Mouse (Mus musculus): ENCODE measurements around the gene Gm20489. TPM values are rescaled to one million over a fixed set of nuclear protein-coding genes. Genes with fewer than 3 reads are reported as not detected.

The Gm20489 gene
- polyA plus RNA-seq, 1 experiment from 2014 or later: not detected

DNA sequence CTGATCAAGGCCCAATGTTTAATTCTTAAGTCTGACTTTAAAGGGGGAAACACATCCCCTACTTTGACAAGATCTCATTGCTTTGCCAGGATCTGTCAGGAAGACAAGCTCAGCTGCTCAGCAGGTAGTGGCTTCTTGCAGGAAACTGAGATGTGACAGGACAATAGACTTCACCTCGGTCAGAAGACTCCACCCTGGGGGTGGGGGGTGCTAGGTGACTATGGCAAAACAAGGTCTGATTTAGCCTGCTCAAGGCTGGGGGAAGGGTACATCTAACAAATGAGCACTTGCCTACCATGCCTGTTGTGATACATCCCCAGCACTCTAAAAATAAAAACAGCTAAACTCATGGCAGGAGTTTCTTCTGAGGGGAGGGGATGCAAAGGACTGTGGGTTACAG lies 23.8 kb downstream of the Gm20489 start:
- Histone ChIP-seq H3K27ac (ENCODE audit: low read depth, low read length) (no peak overlapping the region), H3K9ac (ENCODE audit: low read length) (no peak overlapping the region), H3K27me3 (replicated peaks; ENCODE audit: control insufficient read depth, insufficient read depth, low read length) (no peaks in the 10 kb centered on the region), H3K9me3 (replicated peaks; ENCODE audit: control insufficient read depth, low read length) (no peaks in the 10 kb centered on the region), H3K4me1 (ENCODE audit: control insufficient read depth, insufficient read depth, low read length) (no peaks in the 10 kb centered on the region), H3K4me2 (ENCODE audit: low read length) (no peak overlapping the region), H3K36me3 (ENCODE audit: control insufficient read depth, insufficient read depth, low read length) (no peaks in the 10 kb centered on the region), H3K4me3 (ENCODE audit: low read depth, low read length) (no peak overlapping the region)
- DNase-seq (ENCODE audit: low spot score): no peak
- no peak for ATAC-seq
- 38% methylated on average over 1 of the region's 1 CpGs for WGBS

DNA sequence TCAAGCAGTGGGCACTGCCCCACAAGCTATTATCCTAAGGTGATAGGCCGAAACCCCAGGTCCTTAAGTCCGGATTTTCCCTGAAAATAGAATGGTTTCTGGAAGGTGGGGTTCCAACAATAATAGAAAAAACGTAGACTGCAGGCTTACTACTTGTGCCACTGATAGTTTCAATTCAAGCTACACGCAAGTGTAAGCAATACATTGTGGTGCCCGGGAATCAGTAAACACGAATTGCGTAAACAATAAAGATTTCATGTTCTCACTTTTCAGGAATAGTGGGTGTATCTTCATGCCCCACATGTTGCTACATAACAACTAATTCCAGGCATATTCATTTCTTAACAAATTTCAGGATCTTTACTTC lies 46.0 kb downstream of the Gm20489 start:
- Histone ChIP-seq H3K36me3 (ENCODE audit: control insufficient read depth, insufficient read depth, low read length) (no peaks in the 10 kb centered on the region), H3K4me2 (ENCODE audit: low read length) (peak overlapping the region; percentile 45), H3K27ac (ENCODE audit: low read depth, low read length) (peak overlapping the region; percentile 52; the same call in 1 of the 2 replicates), H3K9ac (ENCODE audit: low read length) (peak overlapping the region; percentile 35; the same call in 1 of the 2 replicates), H3K9me3 (replicated peaks; ENCODE audit: control insufficient read depth, low read length) (no peaks in the 10 kb centered on the region), H3K4me3 (ENCODE audit: low read depth, low read length) (peak overlapping the region; percentile 49), H3K4me1 (ENCODE audit: control insufficient read depth, insufficient read depth, low read length) (peaks cover 3% of the 10 kb centered on the region; the same call in 1 of the 2 replicates), H3K27me3 (replicated peaks; ENCODE audit: control insufficient read depth, insufficient read depth, low read length) (no peaks in the 10 kb centered on the region)
- ATAC-seq (no peak), DNase-seq (ENCODE audit: low spot score) (no peak)
- WGBS: 38% methylated on average over 7 of the region's 7 CpGs

GRCm38 (mm10) chrX:101221834-101222795 lies 46.7 kb downstream of the Gm20489 start, which contains the start of gene Snx12:
Gene Snx12 (minus strand): TSS chrX:101222563.
- Histone ChIP-seq H3K9ac (ENCODE audit: low read length) (peak within 1 kb of the TSS; percentile 68), H3K4me3 (ENCODE audit: low read depth, low read length) (peak within 1 kb of the TSS; percentile 49), H3K36me3 (ENCODE audit: control insufficient read depth, insufficient read depth, low read length) (no peaks in the 10 kb centered on the region), H3K9me3 (replicated peaks; ENCODE audit: control insufficient read depth, low read length) (no peaks in the 10 kb centered on the region), H3K27me3 (replicated peaks; ENCODE audit: control insufficient read depth, insufficient read depth, low read length) (no peaks in the 10 kb centered on the region), H3K27ac (ENCODE audit: low read depth, low read length) (peak within 1 kb of the TSS; percentile 62), H3K4me1 (ENCODE audit: control insufficient read depth, insufficient read depth, low read length) (peaks cover 3% of the 10 kb centered on the region; the same call in 1 of the 2 replicates), H3K4me2 (ENCODE audit: low read length) (peak within 1 kb of the TSS; percentile 58)
- ATAC-seq: peak; percentile 96
- WGBS: 28% methylated on average over 55 of the region's 55 CpGs
- DNase-seq (ENCODE audit: low spot score): peak; percentile 95

Other genes with a start within 250 kb of the Gm20489 start
- 0.06 TPM in 1 of 2 replicates, not detected in the other for gene Tex11, start 209.4 kb downstream of the Gm20489 start, polyA plus RNA-seq (2014; fragmentation: Nextera tagmentation; extraction: Ambion mirVana)
- gene Slc7a3, start 183.0 kb downstream of the Gm20489 start, polyA plus RNA-seq (2014; fragmentation: Nextera tagmentation; extraction: Ambion mirVana): 1.9 and 2.2 TPM in 2 replicates
- gene Snx12, start 46.5 kb downstream of the Gm20489 start, polyA plus RNA-seq (2014; fragmentation: Nextera tagmentation; extraction: Ambion mirVana): 45.8 and 54.4 TPM in 2 replicates
- 1.0 and 1.2 TPM in 2 replicates for gene Foxo4, start 14.5 kb downstream of the Gm20489 start, polyA plus RNA-seq (2014; fragmentation: Nextera tagmentation; extraction: Ambion mirVana)
- gene Gm614, start 5.0 kb downstream of the Gm20489 start, polyA plus RNA-seq (2014; fragmentation: Nextera tagmentation; extraction: Ambion mirVana): not detected in 2 replicates
- gene Il2rg, start 768 bp downstream of the Gm20489 start, polyA plus RNA-seq (2014; fragmentation: Nextera tagmentation; extraction: Ambion mirVana): 6.2 and 6.5 TPM in 2 replicates
- gene Med12, start 5.0 kb upstream of the Gm20489 start, polyA plus RNA-seq (2014; fragmentation: Nextera tagmentation; extraction: Ambion mirVana): 24.7 and 25.0 TPM in 2 replicates
- 55.3 and 75.0 TPM in 2 replicates for gene Nlgn3, start 30.1 kb upstream of the Gm20489 start, polyA plus RNA-seq (2014; fragmentation: Nextera tagmentation; extraction: Ambion mirVana)
- 0.25 and 0.37 TPM in 2 replicates for gene Gjb1, start 107.4 kb upstream of the Gm20489 start, polyA plus RNA-seq (2014; fragmentation: Nextera tagmentation; extraction: Ambion mirVana)
- gene Zmym3, start 151.8 kb upstream of the Gm20489 start, polyA plus RNA-seq (2014; fragmentation: Nextera tagmentation; extraction: Ambion mirVana): 44.4 and 53.4 TPM in 2 replicates
- gene Nono, start 160.3 kb upstream of the Gm20489 start, polyA plus RNA-seq (2014; fragmentation: Nextera tagmentation; extraction: Ambion mirVana): 433 and 489 TPM in 2 replicates
- 0.88 and 1.1 TPM in 2 replicates for gene Itgb1bp2, start 180.1 kb upstream of the Gm20489 start, polyA plus RNA-seq (2014; fragmentation: Nextera tagmentation; extraction: Ambion mirVana)